Mouse (Mus musculus): ENCODE measurements around the gene Slco3a1.

DNA sequence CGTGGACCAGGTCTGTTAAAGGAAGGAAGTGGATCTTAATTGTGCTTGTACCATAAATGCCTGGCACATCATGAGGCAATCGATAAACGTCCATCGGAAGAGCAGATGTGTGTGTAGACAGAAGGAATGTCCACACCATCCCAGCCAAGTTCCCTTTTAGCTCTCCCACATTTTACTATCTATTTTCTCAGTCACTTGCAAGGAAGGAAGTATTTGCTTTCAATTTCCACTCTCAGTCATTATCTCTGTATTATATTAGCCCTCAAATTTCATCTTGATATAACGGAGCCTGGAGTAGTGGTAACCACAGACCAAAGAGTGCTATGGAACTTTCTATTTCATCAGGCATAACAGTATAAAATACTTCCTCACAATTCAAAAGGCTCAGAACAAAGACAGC, 112.2 kb downstream of the Slco3a1 start:
- TF ChIP-seq CTCF (IDR thresholded peaks at IDR 0.05; ENCODE audit: low read depth, low read length) (no peak), GATA2 (IDR thresholded peaks at IDR 0.05; ENCODE audit: borderline replicate concordance, low read depth, low read length) (no peak), POLR2AphosphoS5 (IDR thresholded peaks at IDR 0.05; ENCODE audit: insufficient replicate concordance, low read depth, low read length) (no peak), GATA1 (IDR thresholded peaks at IDR 0.05; ENCODE audit: borderline replicate concordance, low read length) (no peak)
